Mouse (Mus musculus) C2C12 (cell line): ENCODE results near the gene Memo1. TPM values are rescaled to one million over a fixed set of nuclear protein-coding genes. Genes with fewer than 3 reads are reported as not detected.

Source experiments
- H3K27me3 ChIP-seq: one replicate; pipeline ENCODE4 v1.6.1; 2011; ENCODE audit not compliant: control insufficient read depth, insufficient read depth, insufficient read length
- H3K36me3 ChIP-seq: one replicate; pipeline ENCODE4 v1.6.1; 2011; ENCODE audit not compliant: control insufficient read depth, insufficient read depth
- H3K4me3 ChIP-seq: one replicate; pipeline ENCODE4 v1.5.1; 2011; ENCODE audit warnings: mild to moderate bottlenecking, control low read depth; ENCODE audit not compliant: poor library complexity, insufficient read depth, severe bottlenecking
- H3K79me2 ChIP-seq: one replicate; pipeline ENCODE4 v1.6.1; 2011; ENCODE audit not compliant: control insufficient read depth, insufficient read depth
- H3K79me3 ChIP-seq: one replicate; pipeline ENCODE4 v1.6.1; 2011; ENCODE audit warnings: low read depth, control low read depth
- H3ac ChIP-seq: one replicate; pipeline ENCODE3; 2011; ENCODE audit warnings: low read depth; ENCODE audit not compliant: control insufficient read depth, insufficient read length
- CEBPB ChIP-seq: IDR thresholded peaks from one replicate; pipeline ENCODE4 v1.6.1; 2011; ENCODE audit warnings: low read depth, mild to moderate bottlenecking, control low read depth, moderate library complexity
- CTCF ChIP-seq: IDR thresholded peaks from one replicate; pipeline ENCODE4 v1.5.1; 2011; ENCODE audit not compliant: control insufficient read depth, insufficient read depth, insufficient read length
- FOSL1 ChIP-seq: IDR thresholded peaks from one replicate; pipeline ENCODE4 v1.8.0; 2011; ENCODE audit warnings: mild to moderate bottlenecking, low read length; ENCODE audit not compliant: poor library complexity, insufficient read depth, severe bottlenecking
- MAX ChIP-seq: IDR thresholded peaks from one replicate; pipeline ENCODE4 v1.6.1; 2011; ENCODE audit warnings: mild to moderate bottlenecking, control low read depth
- MYOD1 ChIP-seq: IDR thresholded peaks from one replicate; pipeline ENCODE4 v1.6.1; 2011; ENCODE audit warnings: low read depth; ENCODE audit not compliant: control insufficient read depth, insufficient read length
- MYOG ChIP-seq: IDR thresholded peaks from one replicate; pipeline ENCODE4 v1.6.1; 2011; ENCODE audit not compliant: control insufficient read depth, insufficient read length; ENCODE audit errors: extremely low read depth
- USF1 ChIP-seq: IDR thresholded peaks from one replicate; pipeline ENCODE4 v1.6.1; 2011; ENCODE audit warnings: low read depth, mild to moderate bottlenecking, control low read depth, moderate library complexity
- long read RNA-seq, 2 experiments: library from polyadenylated mRNA; unstranded; transcript quantifications; one replicate each; pipeline ENCODE4 v2.0.0; 2019 to 2020
- polyA plus RNA-seq: library from polyadenylated mRNA; unstranded; fragments of >200 nt; fragmentation: generic; extraction: Trizol; gene quantifications from one replicate; pipeline ENCODE4 v1.2.1, GENCODE M21; 2012; ENCODE audit warnings: missing spikeins

Gene Memo1
- polyA plus RNA-seq = 63.5 TPM
- long read RNA-seq, experiment 1, transcript Memo1-210 (9 exons, 3,163 nt) = major isoform, 35 of 58 reads
- long read RNA-seq, experiment 1, partial matches to known transcripts = 4 of 58 reads
- long read RNA-seq, experiment 1, other reads (novel, unspliced or antisense) = 18 of 58 reads
- long read RNA-seq, experiment 2, transcript Memo1-210 (9 exons, 3,163 nt) = major isoform, 161 of 200 reads
- long read RNA-seq, experiment 2, partial matches to known transcripts = 1 of 200 reads
- long read RNA-seq, experiment 2, other reads (novel, unspliced or antisense) = 37 of 200 reads

DNA sequence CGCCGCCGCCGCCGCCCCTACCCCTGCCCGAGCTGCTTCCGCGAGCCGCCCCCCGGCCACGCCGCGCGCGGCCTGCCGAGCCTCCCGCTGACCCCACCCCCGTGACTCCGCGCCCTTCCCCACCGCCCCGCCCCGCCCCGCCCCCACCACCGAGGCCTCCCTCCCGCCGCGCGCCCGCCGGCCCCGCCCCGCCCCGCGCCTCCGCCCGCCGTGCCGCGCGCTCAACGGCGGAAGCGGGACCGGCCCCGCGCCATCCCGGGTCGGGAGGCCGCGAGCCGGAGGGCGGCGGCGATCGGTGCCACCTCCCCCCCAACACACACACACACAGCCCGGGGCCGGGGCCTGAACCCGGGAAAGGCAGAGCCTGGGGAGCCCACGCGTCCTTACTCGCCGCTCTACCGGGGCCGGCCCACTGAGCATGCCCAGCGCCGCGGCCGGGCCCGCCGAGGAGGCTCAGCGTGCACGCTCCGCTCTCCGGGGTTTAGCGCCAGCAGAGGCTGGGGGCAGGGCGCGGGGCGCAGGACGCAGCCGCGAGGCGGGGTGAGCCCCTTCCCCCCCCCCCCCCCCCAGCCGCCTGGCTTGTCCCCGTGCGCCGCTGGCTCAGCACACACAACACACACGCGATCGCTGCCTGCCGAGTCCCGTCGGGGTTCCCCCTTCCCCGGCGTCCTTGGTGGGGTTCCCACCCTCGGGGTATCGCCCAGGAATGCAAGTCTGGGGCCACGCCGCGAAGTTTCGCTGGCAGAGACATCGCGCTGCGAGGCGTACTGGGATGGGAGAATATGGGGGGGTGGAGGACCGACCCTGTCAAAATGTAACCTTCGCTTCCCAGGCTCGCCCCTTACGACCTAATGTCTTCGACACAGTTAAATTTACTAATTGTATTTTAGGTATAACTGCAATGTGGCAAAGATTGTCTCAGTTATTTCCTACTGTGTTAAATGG, at the start of gene Memo1:
TSS of gene Memo1 (minus strand) at position 496 of the 945 bp plus-strand sequence.
- TF ChIP-seq FOSL1 (no peak), CEBPB (no peak), USF1 (no peak), MYOG (no peak), MYOD1 (no peak), CTCF (no peak), MAX (no peak)
- Histone ChIP-seq H3K36me3 (peaks cover 17% of the 10 kb centered on the region), H3K4me3 (peak within 1 kb of the TSS; percentile 90), H3K79me3 (peaks cover 38% of the 10 kb centered on the region), H3K27me3 (no peaks in the 10 kb centered on the region), H3ac (peak within 1 kb of the TSS; percentile 76), H3K79me2 (peaks cover 43% of the 10 kb centered on the region)

DNA sequence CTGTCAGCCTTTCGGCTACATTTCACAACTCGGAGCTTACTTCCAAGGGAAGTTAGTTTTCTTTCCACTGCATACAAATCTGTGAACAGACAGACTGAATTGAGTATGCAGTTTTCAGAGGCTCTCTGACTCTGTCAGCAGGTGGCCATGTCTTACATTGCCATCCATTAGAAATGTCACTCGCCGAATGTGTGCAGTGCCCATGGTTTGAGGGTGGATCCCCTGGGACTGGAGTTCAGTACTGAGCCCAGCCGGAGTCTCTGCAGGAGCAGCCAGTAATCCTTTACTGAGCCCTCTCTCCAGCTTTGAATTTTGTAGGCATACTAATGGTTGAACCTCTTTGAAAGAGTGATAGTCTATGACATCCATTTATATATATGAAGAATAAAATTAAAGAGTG, 45.8 kb upstream of the Memo1 start:
- H3ac ChIP-seq = no peak overlapping the region
- peaks cover 4% of the 10 kb centered on the region for H3K36me3 ChIP-seq
- TF ChIP-seq MYOG (no peak), USF1 (no peak), FOSL1 (no peak), MAX (no peak), MYOD1 (no peak), CEBPB (no peak), CTCF (no peak)
- H3K27me3 ChIP-seq = no peaks in the 10 kb centered on the region
- H3K79me2 ChIP-seq = peaks cover 71% of the 10 kb centered on the region
- H3K79me3 ChIP-seq = peaks cover 39% of the 10 kb centered on the region
- H3K4me3 ChIP-seq = no peak overlapping the region

DNA sequence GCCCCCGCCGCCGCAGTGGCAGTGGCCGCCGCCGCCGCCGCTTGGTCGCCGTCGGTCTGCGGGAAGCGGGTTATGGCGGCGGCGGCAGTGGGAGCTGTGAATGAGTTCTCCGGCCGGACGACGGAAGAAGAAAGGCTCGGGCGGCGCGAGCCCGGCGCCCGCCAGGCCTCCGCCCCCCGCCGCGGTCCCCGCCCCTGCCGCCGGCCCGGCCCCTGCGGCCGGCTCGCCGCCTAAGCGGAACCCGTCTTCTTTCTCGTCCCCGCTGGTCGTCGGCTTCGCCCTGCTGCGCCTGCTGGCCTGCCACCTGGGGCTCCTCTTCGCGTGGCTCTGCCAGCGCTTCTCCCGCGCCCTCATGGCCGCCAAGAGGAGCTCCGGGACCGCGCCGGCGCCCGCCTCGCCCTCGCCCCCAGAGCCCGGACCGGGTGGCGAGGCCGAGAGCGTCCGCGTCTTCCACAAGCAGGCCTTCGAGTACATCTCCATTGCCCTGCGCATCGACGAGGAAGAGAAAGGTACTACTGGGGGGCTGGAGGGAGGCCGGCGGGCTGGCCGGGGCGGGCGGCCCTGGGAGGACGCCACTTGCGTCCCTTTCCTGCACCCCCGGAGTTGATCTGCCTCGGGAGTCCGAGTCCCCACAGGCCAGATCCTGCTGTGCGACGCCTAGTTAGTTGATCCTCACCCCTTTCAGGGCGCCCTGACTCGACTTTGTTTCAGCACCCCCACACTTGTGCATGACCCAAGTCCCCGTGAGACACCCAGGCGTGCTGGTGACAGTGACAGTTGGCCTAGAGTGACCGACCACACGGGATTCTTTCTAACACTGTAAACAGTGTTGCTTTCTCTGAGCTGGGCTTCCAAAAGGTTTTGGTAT, 43.9 kb upstream of the Memo1 start, which contains the start of gene Spast:
TSS of gene Spast (plus strand) at position 51 of the 868 bp plus-strand sequence.
- Histone ChIP-seq H3ac (peak within 1 kb of the TSS; percentile 96), H3K4me3 (peak within 1 kb of the TSS; percentile 84), H3K79me2 (peaks cover 51% of the 10 kb centered on the region), H3K27me3 (no peaks in the 10 kb centered on the region), H3K36me3 (peaks cover 4% of the 10 kb centered on the region), H3K79me3 (peaks cover 29% of the 10 kb centered on the region)
- TF ChIP-seq CEBPB (no peak), MAX (no peak), USF1 (no peak), MYOG (no peak), CTCF (no peak), FOSL1 (no peak), MYOD1 (no peak)

DNA sequence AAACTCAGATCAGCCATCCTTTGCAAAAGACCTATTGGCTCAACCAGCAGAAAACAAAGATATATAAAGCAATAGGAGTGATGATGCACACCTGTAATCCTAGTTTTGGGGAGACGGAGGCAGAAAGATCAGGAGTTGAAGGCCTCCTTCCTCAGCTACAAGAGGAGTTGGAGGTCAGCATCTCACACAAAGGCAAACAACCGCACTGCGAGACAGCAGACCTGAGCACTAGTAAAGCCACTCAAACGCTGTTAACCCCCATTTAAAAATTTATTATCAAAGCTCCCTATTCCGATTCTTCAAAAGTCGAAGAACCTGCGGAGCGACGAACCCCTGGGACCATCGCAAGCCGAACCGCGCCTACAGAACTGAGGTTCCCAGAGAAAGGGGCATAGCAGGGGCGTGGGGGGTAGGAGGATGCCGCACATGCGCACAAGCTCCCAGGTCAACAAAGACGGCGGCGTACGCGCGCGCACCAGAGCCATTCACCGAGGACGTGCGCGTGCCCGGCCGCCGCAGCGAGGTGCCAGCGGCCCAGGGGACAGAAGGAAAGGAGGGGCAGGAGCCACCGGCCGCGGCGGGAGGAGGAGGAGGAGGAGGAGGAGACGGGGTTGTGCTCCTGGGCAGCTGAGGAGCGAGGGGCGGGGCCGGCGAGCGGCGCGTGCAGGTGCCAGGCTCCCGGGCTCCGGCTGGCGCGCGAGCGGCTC, 43.1 kb upstream of the Memo1 start:
- peaks cover 43% of the 10 kb centered on the region for H3K79me2 ChIP-seq
- H3K79me3 ChIP-seq = peaks cover 23% of the 10 kb centered on the region
- no peaks in the 10 kb centered on the region for H3K36me3 ChIP-seq
- TF ChIP-seq USF1 (no peak), MAX (no peak), MYOG (no peak), MYOD1 (no peak)
- H3K4me3 ChIP-seq = peak overlapping the region; percentile 84
- H3K27me3 ChIP-seq = no peaks in the 10 kb centered on the region
- H3ac ChIP-seq = peak overlapping the region; percentile 96
